Mouse (Mus musculus) lung, embryonic 15.5 days (tissue): Measurements from ENCODE around the gene Cfap58. TPM values are rescaled to one million over a fixed set of nuclear protein-coding genes. Genes with fewer than 3 reads are reported as not detected.

ENCODE experiments used
- ATAC-seq: fragments of 200-750 bp; cut with Nextera tagmentation; 2 replicates; pipeline ENCODE4 v1.8.0; 2017; ENCODE audit warnings: moderate number of reproducible peaks, borderline replicate concordance; ENCODE audit not compliant: low FRiP score, low TSS enrichment; ENCODE audit errors: extremely low read depth
- H3K27ac ChIP-seq: fragments of 300-500 bp; sonication (generic); 2 replicates; pipeline ENCODE4 v1.5.1; 2015; ENCODE audit warnings: moderate library complexity, mild to moderate bottlenecking, inconsistent platforms
- H3K27me3 ChIP-seq: fragments of 300-500 bp; sonication (generic); 2 replicates; pipeline ENCODE4 v1.6.1; 2015; ENCODE audit warnings: inconsistent platforms
- H3K36me3 ChIP-seq: fragments of 300-500 bp; sonication (generic); 2 replicates; pipeline ENCODE4 v1.6.1; 2015; ENCODE audit warnings: inconsistent platforms
- H3K4me1 ChIP-seq: fragments of 300-500 bp; sonication (generic); 2 replicates; pipeline ENCODE4 v1.6.1; 2015; ENCODE audit warnings: inconsistent platforms
- H3K4me2 ChIP-seq: fragments of 300-500 bp; sonication (generic); 2 replicates; pipeline ENCODE4 v1.6.1; 2015; ENCODE audit warnings: inconsistent platforms, mild to moderate bottlenecking, moderate library complexity
- H3K4me3 ChIP-seq: fragments of 300-500 bp; sonication (generic); 2 replicates; pipeline ENCODE4 v1.5.1; 2015; ENCODE audit warnings: mild to moderate bottlenecking, inconsistent platforms
- H3K9ac ChIP-seq: fragments of 300-500 bp; sonication (generic); 2 replicates; pipeline ENCODE4 v1.6.1; 2015; ENCODE audit warnings: inconsistent platforms
- H3K9me3 ChIP-seq: fragments of 300-500 bp; sonication (generic); 2 replicates; pipeline ENCODE4 v1.6.1; 2016; ENCODE audit warnings: inconsistent platforms
- WGBS: fragments of 180-500 bp; shearing (Covaris S2); methylation state at CpG from one replicate; pipeline ENCODE4 v1.1.7; 2015; 5-methylcytosine and 5-hydroxymethylcytosine counted together
- polyA plus RNA-seq: library from polyadenylated mRNA; unstranded; fragments of >200 nt; fragmentation: Nextera tagmentation; extraction: Ambion mirVana; gene quantifications from 2 replicates; pipeline ENCODE4 v1.2.1, GENCODE M21; 2015

Gene Cfap58
- polyA plus RNA-seq, 1 experiment from 2014 or later = 0.32 TPM

DNA sequence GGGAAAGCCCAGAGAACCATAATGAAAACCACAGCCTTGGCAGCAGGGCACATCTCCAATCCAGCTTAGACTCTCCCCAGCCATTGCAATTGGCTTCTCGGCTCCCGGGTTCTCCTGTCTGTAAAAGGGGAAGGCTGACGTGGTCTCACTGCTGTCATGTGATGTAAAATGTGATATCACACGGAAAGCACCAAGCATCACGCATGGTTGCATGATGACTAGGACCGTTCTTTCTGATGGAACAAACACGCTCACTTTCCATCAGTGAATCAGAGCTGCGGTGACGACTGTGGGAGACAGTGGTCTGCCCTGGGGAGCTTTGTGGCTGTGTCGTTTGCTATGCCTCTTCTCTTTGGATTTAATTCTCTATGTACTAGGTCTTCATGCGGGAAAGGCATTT, 50.5 kb downstream of the Cfap58 start:
- Histone ChIP-seq H3K27ac (no peak overlapping the region), H3K4me2 (no peak overlapping the region), H3K4me1 (no peaks in the 10 kb centered on the region), H3K27me3 (peaks cover 6% of the 10 kb centered on the region), H3K9ac (no peak overlapping the region), H3K36me3 (no peaks in the 10 kb centered on the region), H3K4me3 (no peak overlapping the region), H3K9me3 (no peaks in the 10 kb centered on the region)
- no peak for ATAC-seq
- WGBS = 86% methylated on average over 11 of the region's 11 CpGs

- peaks cover 6% of the 10 kb centered on the region for H3K27me3 ChIP-seq
- H3K9ac ChIP-seq = no peak overlapping the region
- no peaks in the 10 kb centered on the region for H3K9me3 ChIP-seq
- no peak overlapping the region for H3K27ac ChIP-seq
- no peak overlapping the region for H3K4me2 ChIP-seq
- H3K36me3 ChIP-seq = no peaks in the 10 kb centered on the region
- no peak overlapping the region for H3K4me3 ChIP-seq
- 21% methylated on average over 16 of the region's 16 CpGs for WGBS
- ATAC-seq = no peak
- H3K4me1 ChIP-seq = no peaks in the 10 kb centered on the region
Measured at GRCm38 (mm10) chr19:47988456-47988855, 51.0 kb downstream of the Cfap58 start.

DNA sequence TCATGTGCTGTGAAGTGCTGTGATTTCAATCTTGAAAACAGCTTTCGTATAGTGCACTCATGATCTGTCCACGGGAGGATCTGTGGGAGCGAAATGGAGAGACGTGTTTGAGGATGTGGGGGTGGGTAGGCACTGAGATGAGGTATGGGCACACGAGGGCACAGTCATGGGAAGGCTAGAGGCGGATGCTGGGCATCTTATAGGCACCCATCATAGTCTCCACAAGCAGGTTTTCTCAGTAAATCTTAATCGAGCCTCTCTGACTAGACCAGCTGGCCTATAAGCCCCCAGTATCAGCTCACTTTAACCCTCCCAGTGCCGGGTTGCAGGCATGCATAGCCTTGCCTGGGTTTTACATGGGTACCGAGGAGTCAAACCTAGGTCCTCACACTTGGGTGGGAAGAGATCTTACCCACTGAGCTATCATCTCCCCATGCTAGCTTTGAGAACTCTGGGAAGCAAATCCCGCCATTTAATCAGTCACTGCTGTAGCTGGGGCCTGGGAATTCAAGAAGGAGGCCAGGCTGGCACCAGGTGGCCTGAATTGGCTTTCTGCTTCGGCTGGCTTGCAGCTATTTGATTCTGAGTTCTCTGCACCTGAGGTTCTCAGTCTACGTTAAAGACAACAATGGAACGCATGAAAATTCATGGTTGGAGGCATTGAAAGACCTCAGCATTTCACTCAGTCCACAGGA, 51.6 kb downstream of the Cfap58 start:
- Histone ChIP-seq H3K27ac (no peak overlapping the region), H3K27me3 (peaks cover 6% of the 10 kb centered on the region), H3K36me3 (no peaks in the 10 kb centered on the region), H3K4me2 (no peak overlapping the region), H3K9me3 (no peaks in the 10 kb centered on the region), H3K4me3 (no peak overlapping the region), H3K9ac (no peak overlapping the region), H3K4me1 (no peaks in the 10 kb centered on the region)
- no peak for ATAC-seq
- WGBS = 58% methylated on average over 13 of the region's 13 CpGs

DNA sequence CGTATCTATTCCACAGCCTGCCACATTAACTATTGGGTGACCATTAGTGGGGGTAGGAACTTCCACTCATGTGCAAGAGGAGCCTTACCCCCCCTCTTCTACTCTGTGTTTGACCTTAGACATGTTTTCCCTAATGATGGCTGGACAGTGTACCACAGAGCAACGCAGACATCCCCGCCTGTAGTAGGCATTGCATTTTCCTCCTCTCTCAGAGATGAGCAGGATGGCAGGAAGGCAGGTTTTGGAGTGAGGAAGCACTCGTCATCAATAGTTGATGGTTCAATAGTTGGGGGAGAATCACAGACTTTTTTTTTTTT, 52.1 kb downstream of the Cfap58 start:
- Histone ChIP-seq H3K9ac (no peak overlapping the region), H3K4me2 (no peak overlapping the region), H3K36me3 (no peaks in the 10 kb centered on the region), H3K4me3 (no peak overlapping the region), H3K27me3 (peaks cover 6% of the 10 kb centered on the region), H3K27ac (no peak overlapping the region), H3K4me1 (no peaks in the 10 kb centered on the region), H3K9me3 (no peaks in the 10 kb centered on the region)
- ATAC-seq = no peak
- WGBS = 85% methylated on average over 4 of the region's 4 CpGs

DNA sequence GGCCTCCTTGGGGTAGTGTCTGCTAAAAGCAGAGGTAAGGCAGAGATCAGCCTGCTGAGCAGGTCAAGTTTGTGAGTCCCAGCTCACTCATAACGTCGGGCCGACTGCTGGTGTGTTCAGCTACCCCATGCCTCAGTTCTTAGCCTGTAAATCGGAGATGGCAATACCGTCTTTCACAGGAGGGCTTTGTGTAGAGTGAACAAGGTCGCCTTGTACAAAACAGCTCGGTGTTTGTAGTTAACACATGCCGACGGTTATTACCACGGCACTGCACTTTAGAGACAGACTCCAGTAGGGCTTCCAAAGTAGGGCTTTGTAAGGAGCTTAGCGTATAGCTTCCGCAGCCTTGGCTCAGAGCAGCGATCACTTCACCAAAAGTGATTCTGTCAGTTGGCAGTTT, 63.8 kb downstream of the Cfap58 start:
- Histone ChIP-seq H3K4me2 (no peak overlapping the region), H3K9me3 (no peaks in the 10 kb centered on the region), H3K27ac (0 out of 2 replicates have a peak overlapping the region, but pooled peaks have one; percentile 8), H3K36me3 (no peaks in the 10 kb centered on the region), H3K4me1 (peaks cover 5% of the 10 kb centered on the region; the same call in 1 of the 2 replicates), H3K27me3 (no peaks in the 10 kb centered on the region), H3K4me3 (no peak overlapping the region), H3K9ac (no peak overlapping the region)
- ATAC-seq = no peak
- 80% methylated on average over 13 of the region's 13 CpGs for WGBS

DNA sequence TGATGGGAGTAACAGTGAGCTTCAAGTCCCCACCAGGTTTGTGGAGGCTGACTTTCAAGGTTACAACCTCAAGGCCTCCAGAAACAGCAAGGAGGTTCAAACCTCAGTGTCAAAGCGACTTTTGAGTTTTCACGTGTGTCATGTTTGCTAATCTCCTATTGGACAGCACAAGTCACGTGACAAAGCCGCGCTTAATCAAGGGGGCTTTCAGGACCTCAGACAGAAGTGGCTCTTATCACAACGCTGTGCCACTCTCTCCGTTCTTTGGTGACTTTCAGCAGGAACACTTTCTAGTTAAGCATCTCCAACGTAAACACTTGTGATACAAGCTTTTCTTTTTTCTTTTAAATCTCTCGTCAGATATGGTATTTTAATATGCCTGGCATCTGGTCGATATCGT, 64.3 kb downstream of the Cfap58 start:
- Histone ChIP-seq H3K36me3 (no peaks in the 10 kb centered on the region), H3K9me3 (no peaks in the 10 kb centered on the region), H3K4me3 (no peak overlapping the region), H3K4me1 (peaks cover 5% of the 10 kb centered on the region; the same call in 1 of the 2 replicates), H3K4me2 (no peak overlapping the region; the same call in 1 of the 2 replicates), H3K27ac (peak overlapping the region; percentile 8; the same call in 1 of the 2 replicates), H3K9ac (no peak overlapping the region), H3K27me3 (no peaks in the 10 kb centered on the region)
- 46% methylated on average over 11 of the region's 11 CpGs for WGBS
- ATAC-seq = no peak; the same call in 1 of the 2 replicates

GRCm38 (mm10) chr19:48008771-48009413, 71.4 kb downstream of the Cfap58 start:
- H3K4me1 ChIP-seq = peaks cover 7% of the 10 kb centered on the region; the same call in 1 of the 2 replicates
- H3K9me3 ChIP-seq = no peaks in the 10 kb centered on the region
- no peak overlapping the region for H3K4me2 ChIP-seq

GRCm38 (mm10) chr19:48009586-48010331, 72.3 kb downstream of the Cfap58 start:
- Histone ChIP-seq H3K4me3 (no peak overlapping the region), H3K36me3 (no peaks in the 10 kb centered on the region), H3K4me2 (no peak overlapping the region), H3K27me3 (no peaks in the 10 kb centered on the region), H3K9ac (no peak overlapping the region), H3K27ac (no peak overlapping the region), H3K9me3 (no peaks in the 10 kb centered on the region), H3K4me1 (peaks cover 7% of the 10 kb centered on the region; the same call in 1 of the 2 replicates)
- ATAC-seq = no peak
- WGBS = 49% methylated on average over 15 of the region's 15 CpGs

More at GRCm38 (mm10) chr19:48008771-48009413, 71.4 kb downstream of the Cfap58 start:
- no peaks in the 10 kb centered on the region for H3K27me3 ChIP-seq
- H3K4me3 ChIP-seq = no peak overlapping the region
- no peaks in the 10 kb centered on the region for H3K36me3 ChIP-seq
- 32% methylated on average over 12 of the region's 12 CpGs for WGBS
- no peak overlapping the region for H3K9ac ChIP-seq
- no peak overlapping the region for H3K27ac ChIP-seq
- ATAC-seq = no peak; the same call in 1 of the 2 replicates

GRCm38 (mm10) chr19:48020103-48020502, 82.6 kb downstream of the Cfap58 start:
- Histone ChIP-seq H3K27me3 (no peaks in the 10 kb centered on the region), H3K4me2 (no peak overlapping the region), H3K9me3 (no peaks in the 10 kb centered on the region), H3K4me3 (no peak overlapping the region), H3K4me1 (no peaks in the 10 kb centered on the region), H3K27ac (no peak overlapping the region), H3K36me3 (no peaks in the 10 kb centered on the region), H3K9ac (no peak overlapping the region)
- 45% methylated on average over 13 of the region's 13 CpGs for WGBS
- ATAC-seq = peak; percentile 62; the same call in 1 of the 2 replicates

DNA sequence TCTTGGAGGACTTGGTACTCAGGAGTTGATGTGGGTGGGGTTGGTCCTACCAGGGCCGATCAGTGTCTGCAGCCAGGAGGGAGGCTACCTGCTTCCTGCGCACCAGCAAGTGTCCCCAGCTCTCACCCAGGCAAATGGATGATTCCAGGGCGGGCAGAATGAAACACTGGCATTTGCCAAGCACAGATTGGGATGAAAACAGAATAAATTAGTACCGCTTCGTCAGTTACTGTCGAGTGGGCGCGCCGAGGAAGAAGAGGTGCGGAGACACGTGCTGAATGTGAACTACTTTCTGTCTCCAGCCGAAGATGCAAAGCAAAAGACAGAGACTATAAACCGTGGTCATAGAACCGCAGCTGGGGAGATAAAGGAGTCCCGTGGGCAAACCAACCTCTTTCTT, 84.0 kb downstream of the Cfap58 start:
- ATAC-seq = no peak
- H3K27me3 ChIP-seq = no peaks in the 10 kb centered on the region
- no peak overlapping the region for H3K9ac ChIP-seq
- H3K4me1 ChIP-seq = no peaks in the 10 kb centered on the region
- no peaks in the 10 kb centered on the region for H3K9me3 ChIP-seq
- no peak overlapping the region for H3K4me2 ChIP-seq
- H3K4me3 ChIP-seq = no peak overlapping the region
- 80% methylated on average over 15 of the region's 15 CpGs for WGBS
- H3K27ac ChIP-seq = no peak overlapping the region
- H3K36me3 ChIP-seq = no peaks in the 10 kb centered on the region

DNA sequence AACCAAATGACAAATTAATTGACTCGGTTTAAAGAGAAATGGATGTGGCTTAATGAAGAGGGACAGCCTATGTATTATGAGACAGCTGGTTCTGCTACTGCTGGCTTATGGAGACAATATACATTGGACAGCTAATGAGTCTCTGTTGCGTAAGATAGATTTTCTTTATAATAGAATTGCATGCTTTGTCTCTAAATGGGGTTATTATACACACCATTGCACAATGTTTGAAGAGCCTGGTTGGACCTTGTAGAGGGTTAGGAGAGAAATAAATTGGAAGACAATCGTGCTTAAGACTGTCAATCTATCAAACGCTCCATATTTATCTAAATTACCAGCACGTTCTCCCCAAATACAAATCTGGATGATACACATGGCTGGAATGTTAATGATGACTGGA, 85.3 kb downstream of the Cfap58 start:
- Histone ChIP-seq H3K36me3 (no peaks in the 10 kb centered on the region), H3K27me3 (no peaks in the 10 kb centered on the region), H3K27ac (no peak overlapping the region), H3K9ac (no peak overlapping the region), H3K9me3 (no peaks in the 10 kb centered on the region), H3K4me2 (no peak overlapping the region), H3K4me1 (no peaks in the 10 kb centered on the region), H3K4me3 (no peak overlapping the region)
- ATAC-seq = no peak
- WGBS = 64% methylated on average over 5 of the region's 5 CpGs

GRCm38 (mm10) chr19:48023726-48024125, 86.3 kb downstream of the Cfap58 start:
- no peak overlapping the region for H3K27ac ChIP-seq
- H3K27me3 ChIP-seq = no peaks in the 10 kb centered on the region
- H3K4me3 ChIP-seq = no peak overlapping the region
- 79% methylated on average over 10 of the region's 10 CpGs for WGBS
- H3K36me3 ChIP-seq = no peaks in the 10 kb centered on the region
- H3K9me3 ChIP-seq = no peaks in the 10 kb centered on the region
- ATAC-seq = no peak
- no peak overlapping the region for H3K4me2 ChIP-seq
- H3K4me1 ChIP-seq = no peaks in the 10 kb centered on the region
- H3K9ac ChIP-seq = no peak overlapping the region
